Mouse (Mus musculus) thymus, adult 2 months (tissue): ENCODE results near the gene Gm28553. TPM values are rescaled to one million over a fixed set of nuclear protein-coding genes. Genes with fewer than 3 reads are reported as not detected.
"Not testable (repeated sequence)": the region's sequence is repeated elsewhere in the genome, so short reads cannot be mapped to it uniquely, and the experiment has no call there.

Experiments
- DNase-seq: peaks from one replicate; pipeline ENCODE4 v3.0.0; 2021
- H3K27ac ChIP-seq: fragments of 200-500 bp; 2 replicates; pipeline ENCODE4 v1.5.1; 2012; ENCODE audit warnings: low read length, control low read depth; ENCODE audit not compliant: control insufficient read depth, insufficient read depth
- H3K27me3 ChIP-seq: fragments of 200-500 bp; 2 replicates; pipeline ENCODE4 v1.6.1; 2012; ENCODE audit warnings: mild to moderate bottlenecking, low read length, moderate library complexity, mixed read lengths; ENCODE audit not compliant: control insufficient read depth, insufficient read depth
- H3K36me3 ChIP-seq: fragments of 200-500 bp; 2 replicates; pipeline ENCODE4 v1.6.1; 2012; ENCODE audit warnings: mild to moderate bottlenecking, low read length, moderate library complexity; ENCODE audit not compliant: control insufficient read depth, insufficient read depth
- H3K4me1 ChIP-seq: fragments of 200-500 bp; replicated peaks from 2 replicates; pipeline ENCODE4 v1.6.1; 2012; ENCODE audit warnings: low read length; ENCODE audit not compliant: control insufficient read depth, insufficient read depth
- H3K4me3 ChIP-seq: fragments of 200-500 bp; 2 replicates; pipeline ENCODE4 v1.5.1; 2012; ENCODE audit warnings: mild to moderate bottlenecking, low read length, control low read depth, moderate library complexity; ENCODE audit not compliant: control insufficient read depth, insufficient read depth
- WGBS: fragments of 180-500 bp; shearing (Covaris S2); methylation state at CpG from one replicate; pipeline ENCODE4 v1.1.7; 2018; 5-methylcytosine and 5-hydroxymethylcytosine counted together
- polyA plus RNA-seq: library from polyadenylated mRNA; depleted of rRNA; stranded (reverse); fragments of >200 nt; gene quantifications from 2 replicates; pipeline ENCODE4 v1.2.3, GENCODE M21; 2012; rRNA removed

Gene Gm28553
- polyA plus RNA-seq = not detected in 2 replicates

DNA sequence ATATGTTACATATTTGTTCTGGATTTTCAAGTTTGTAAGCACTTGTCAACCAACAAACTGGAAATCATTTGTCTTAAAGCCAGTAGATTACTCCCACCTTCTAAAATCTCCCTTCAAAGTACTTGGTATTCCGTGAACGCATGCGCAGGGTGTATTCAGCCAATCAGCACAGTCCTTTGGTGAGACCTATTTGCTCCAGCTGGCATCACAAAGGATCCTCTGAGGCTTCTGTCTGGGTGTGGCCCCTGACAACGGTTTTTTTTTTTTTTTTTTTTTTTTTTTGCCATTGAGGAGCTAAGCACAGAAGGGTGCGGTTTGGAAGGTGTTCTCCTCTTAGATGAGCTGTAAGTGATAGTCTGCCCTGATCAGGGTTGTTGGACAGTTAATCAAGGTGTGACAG, at the start of gene Gm28553:
Gene Gm28553 (plus strand): TSS at position 301 of the 400 bp plus-strand sequence.
- no CpG with 5 or more reads among the region's 5 CpGs for WGBS

More for the DNA sequence above, at the start of gene Gm28553:
- DNase-seq, H3K4me1 ChIP-seq, H3K27me3 ChIP-seq, H3K36me3 ChIP-seq, H3K27ac ChIP-seq, H3K4me3 ChIP-seq: not testable (repeated sequence)
